Mouse (Mus musculus) thymus, postnatal 36 days (tissue): ENCODE measurements around the gene Rnls.

Source experiments
- DNase-seq, 2 experiments: peaks; one replicate each; pipeline ENCODE4 v3.0.0; 2022; ENCODE audit warnings: mixed read lengths in 2 of 2

The Rnls gene

GRCm38 (mm10) chr19:33259164-33259563, 132.9 kb downstream of the Rnls start:
- no peak for DNase-seq

DNA sequence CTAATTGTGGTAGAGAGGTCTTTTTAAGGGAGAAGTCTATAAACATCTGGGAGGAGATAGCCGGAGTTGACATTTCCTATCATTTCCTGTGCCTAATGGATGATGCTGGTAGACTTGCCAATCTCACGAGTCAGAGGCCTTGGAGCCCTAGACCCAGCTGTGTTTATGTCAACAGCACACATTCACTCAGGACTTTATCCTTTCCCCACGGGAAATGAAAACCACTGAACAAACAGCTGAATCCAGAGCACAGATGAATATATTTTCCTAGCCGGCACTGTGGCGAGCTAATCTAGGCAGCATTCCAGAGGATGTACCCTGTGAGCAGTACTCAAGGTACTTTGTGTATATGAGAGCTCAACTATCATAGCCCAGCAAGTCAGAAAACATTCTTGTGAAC, 138.2 kb downstream of the Rnls start:
- DNase-seq, result no peak

- no peak for DNase-seq
Observed at GRCm38 (mm10) chr19:33252226-33252625, 139.9 kb downstream of the Rnls start.

DNA sequence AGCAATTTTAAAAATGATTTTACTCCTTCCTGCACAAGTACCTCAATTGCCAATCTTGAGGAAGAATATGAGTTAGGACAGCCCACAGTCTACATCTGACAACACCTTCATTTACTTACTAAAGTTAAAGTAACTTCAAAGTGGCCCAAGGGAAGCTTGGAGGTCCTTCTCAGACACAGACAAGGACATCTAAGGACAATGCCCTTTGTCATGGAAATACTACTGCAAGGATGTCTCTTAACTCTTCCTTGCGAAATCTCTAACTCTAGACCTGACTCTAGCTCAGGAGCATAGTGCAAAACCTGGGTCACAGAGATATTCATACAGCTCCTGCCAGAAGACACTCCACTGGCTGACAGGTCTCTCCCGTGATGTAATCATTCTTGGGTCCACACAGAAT, 147.9 kb downstream of the Rnls start:
- DNase-seq, result no peak

DNA sequence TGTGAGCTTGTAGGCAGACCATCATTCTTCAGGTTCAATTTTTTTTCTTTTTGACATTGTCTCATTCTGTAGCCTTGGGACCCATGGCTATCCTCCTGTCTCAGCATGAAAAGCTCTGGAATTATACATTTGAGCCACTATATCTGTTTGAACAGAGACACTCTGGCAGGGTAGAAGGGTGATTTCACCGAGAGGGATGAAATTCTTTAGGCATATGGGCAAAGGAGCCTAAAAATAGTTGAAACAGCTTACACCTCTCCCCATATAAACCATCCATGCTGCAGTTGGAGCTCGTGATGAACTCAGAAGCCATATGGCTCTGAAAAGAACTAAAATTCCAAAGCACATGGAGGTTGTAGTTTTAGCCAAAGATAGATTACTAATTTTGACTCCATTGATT, 151.7 kb downstream of the Rnls start:
- DNase-seq, result no peak

DNA sequence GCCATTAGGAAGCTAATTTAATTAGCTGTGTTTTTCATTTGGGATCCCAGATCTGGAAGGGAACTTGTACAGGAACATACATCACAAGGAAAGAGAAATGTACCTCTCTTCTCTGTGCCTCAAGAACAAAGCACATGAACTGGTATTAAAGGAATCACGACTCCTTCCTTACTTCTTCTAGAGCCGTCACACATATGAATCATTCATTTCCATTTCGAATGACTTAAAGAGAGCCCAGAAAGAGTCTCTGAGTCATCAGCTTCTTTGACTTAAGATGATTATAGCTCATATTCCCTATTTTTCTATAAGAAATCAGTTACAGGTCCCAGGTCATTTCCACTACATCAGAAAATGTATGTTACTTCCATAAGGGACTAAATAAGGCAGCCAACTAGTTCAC, 159.2 kb downstream of the Rnls start:
- no peak for DNase-seq

DNA sequence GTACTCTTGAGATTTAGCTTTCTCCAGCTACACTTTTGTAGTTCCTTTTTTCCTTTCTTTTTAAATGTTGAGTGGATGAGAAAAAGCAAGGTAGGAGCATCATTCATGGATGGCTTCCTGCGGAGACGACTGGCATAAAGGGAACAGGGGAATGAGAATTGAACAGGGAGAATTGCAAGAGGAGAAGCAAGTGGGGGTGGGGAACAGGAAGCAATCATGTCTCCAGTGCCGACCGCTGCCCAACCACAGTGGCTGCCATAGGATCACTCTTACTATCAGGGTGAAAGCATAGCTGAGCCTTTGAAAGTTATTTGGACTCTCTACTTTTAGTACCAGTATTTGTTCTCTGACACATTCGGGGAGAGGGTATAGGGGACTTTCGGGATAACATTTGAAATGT, 160.8 kb downstream of the Rnls start:
- DNase-seq, result no peak

GRCm38 (mm10) chr19:33227004-33227403, 165.1 kb downstream of the Rnls start:
- peak; percentile 67 to 70 for DNase-seq

DNA sequence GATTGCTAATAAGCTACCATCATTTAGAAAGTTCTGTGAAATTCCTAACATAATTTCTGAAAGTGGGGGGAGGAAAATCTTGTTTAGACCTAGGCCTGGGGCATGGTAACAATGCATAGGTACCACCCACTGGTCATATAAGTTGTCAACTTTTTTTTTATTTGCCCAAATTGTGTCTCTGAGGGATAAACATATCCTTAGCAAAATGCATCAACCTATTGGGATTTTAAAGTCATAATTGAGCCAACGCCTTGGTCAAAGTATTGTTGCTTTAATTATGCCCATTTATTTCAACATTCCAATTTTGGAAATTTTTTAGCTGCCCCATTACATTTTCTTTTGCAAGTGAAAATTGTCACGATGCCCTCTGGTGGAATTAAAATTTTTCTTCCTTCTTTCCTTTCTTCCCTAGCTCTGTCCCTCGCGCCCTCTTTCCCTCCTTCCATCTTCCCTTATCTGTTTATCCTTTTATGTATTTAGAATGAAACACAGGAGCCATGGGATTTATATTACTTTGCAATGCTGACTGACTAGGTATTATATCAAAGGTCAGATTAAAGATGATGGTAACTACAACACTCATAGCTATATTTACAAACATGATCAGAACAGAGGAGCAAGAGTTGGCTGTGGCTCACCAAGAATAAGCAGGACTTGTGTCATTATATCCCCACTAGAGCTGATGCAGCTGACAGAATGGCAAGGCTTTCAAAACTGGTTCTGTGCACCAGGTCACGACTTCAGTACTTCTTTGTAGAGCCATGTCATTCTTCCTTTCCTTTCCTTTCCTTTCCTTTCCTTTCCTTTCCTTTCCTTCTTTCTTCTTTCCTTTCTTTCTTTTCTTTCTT, 166.0 kb downstream of the Rnls start:
- no peak for DNase-seq

DNA sequence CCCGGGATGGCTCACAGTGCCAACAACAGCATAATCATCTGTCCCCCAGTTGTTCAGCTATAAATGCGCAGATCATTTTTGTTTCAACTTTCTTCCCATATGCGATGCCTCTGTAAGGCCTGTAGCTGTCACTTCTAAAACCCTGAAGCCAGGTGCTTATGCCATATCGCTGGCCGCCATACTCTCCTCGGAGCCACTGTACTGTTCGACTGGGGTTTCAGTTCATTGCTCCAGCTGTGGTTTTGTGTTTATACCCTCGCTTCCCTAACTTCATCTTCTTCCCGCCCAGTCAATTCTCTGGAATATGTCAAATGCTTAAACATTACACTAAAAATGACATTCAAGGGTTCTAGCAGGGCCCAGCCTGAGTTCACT, 167.1 kb downstream of the Rnls start:
- peak in 1 of 2 experiments; percentile 31 for DNase-seq

DNA sequence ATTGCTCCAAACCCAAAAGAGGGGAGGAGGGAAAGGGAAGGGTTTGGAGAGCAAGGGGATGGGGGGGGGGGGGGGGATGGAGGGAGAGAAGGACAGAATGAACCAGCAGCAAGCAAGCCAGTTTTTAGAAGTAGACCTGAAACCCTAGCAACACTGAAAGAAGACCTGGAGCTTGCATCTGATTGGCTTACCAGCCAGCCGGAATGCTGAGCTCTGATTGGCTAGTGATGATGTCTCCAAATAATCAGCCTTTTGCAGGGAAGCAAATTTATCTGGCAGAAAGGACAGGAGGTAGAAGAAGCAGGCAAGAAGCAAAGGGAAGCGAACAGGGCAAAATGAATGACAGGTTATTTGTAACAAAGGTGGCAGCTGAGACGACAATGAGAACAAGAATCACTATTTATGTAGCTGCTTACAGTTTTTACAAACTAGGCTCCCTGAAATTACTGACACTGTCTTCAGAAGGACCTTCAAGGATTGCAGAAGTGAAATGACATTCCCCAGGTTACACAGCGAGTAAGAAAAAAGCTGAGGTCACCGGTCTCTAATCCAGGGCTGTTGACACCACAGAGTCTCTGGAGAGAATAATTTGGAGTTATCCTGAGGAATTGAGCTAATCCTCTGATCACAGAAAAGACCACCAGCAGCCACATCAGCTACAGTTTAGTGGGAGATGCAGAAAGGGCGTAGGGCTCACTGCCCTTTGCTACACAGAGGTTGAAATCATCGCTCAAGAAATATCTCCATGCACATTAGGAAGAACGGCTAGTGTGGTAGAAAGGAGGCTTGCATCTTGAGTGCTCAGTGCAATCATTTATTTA, 167.7 kb downstream of the Rnls start:
- peak; percentile 58 to 68 for DNase-seq

GRCm38 (mm10) chr19:33223766-33224165, 168.3 kb downstream of the Rnls start:
- DNase-seq, result no peak

DNA sequence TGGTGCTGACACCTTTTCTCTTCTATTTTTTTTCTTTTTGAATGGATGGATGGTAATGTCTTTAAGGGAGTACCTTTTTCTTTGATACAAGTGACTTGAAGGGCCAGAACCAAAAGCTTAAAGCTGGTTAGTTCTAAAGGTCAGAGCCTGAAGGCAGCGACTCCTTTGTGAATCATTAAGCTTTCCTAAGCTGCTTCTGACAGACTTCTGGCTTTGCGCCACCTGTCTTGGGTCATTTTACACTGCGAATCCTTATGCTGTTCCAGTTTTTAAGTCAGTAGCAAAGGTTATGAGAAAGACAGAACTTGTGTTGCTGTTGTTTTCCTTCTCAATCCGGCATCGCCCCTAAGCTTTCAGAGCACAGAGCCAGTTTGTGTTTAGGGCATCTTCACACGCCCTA, 168.8 kb downstream of the Rnls start:
- DNase-seq, result peak; percentile 32 to 51

DNA sequence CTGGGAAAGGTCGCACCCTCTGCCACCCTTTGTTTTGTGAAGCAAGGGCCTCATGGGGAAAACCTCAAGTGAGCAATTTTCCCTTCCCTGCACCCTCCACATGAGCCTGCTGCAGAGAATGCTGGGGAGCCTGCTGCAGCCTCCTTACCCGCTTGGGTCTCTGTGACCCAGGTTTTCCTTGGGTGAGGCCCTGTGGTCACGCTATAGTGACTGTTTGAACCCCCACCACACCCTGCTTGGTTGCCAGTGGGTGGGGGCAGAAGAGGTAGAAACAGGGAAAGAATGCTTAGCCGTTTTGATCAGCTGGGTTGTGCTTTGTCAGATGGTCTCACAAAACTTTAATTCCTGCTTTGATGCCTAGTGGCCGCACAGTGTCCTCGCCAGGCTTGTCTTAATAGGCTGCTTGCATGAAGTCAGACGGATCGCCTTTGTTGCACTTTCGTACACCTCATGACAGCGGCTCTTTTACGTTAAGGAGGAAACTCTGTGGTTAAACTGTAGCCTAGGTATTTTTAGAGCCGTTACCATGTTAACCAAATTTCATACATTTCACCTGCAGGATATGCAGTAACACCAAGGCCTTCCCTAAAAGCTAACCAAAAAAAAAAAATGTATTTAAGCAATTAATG, 169.4 kb downstream of the Rnls start:
- peak; percentile 71 to 74 for DNase-seq

DNA sequence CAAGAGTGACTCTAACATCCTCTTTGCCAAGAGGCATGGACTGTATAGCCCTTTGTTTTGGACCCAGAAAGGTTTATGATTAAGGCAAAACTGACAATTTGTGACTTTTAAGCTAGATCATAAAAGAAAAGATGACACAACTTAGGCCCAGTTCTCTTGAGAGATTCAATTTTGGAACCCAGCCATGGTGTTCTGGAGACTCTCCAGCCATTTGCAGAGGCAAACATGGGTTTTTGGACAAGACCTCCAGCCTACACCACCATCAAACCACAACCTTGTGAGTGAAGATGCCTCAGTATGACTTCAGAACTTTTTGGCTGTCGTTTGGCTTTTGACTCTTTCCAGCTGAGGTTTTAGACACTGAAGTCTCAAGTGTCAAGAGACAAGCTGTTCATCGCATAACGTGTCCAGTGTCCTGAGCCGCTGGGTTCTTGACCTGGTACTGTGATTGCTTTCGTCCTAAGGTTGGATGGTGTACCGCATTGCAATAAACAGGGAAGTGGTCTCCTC, 174.2 kb downstream of the Rnls start:
- DNase-seq, result no peak

DNA sequence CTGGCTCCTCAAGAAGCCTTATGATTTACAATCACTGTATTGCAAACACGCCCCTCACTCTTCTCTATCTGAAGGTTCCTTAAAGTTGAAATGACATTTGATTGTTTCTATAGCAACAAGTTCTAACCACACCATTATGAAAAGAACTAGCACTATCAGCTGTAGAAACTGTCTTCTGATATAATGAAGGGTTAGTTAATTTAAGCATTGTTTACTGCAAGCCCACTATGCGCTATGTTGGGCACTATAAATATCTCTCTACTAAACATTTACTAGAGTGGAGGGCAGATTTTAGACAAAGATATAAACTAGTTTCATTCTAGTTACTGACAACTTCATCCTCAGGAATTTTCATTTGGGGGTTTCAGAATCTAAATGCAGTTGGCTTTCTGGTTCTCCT, 182.4 kb downstream of the Rnls start:
- no peak for DNase-seq

DNA sequence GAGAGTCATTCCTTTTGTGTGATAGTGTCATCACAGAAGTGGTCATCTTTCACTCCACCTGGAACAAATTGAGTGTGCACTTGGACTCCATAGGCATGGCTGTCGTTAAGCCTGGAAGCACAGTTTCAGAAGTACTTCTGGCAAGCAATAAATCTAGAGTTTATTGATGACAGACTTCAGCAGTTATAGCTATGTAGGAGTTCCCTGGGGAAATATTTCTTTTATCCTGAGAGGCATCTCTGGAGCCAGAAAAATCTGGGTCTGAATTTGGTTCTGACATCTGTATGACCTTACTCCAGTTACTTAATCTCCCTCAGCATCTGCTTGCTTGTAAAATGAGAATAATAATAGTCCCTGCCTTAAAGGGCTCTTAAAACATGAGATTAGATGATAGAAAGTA, 184.1 kb downstream of the Rnls start:
- no peak for DNase-seq

DNA sequence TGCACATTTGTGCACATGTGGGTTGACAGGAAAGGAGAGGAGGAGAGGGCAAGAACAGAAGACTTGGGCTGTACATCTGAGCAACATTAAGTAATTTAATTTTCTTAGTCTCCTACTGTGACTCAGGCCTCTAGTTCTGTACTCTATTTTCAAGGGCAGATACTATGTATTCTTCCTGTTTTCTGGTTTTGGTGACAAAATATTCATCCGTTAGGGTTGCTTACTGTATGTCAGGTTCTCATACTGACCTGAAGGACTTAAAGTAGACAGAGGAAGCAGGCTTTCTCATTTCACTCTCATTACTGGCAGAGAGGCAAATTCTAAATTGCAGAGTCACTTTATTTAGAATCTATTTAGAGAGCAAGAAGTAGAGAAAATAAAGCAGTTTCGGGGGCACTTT, 186.7 kb downstream of the Rnls start:
- no peak for DNase-seq

GRCm38 (mm10) chr19:33202422-33202821, 189.7 kb downstream of the Rnls start:
- DNase-seq, result no peak

DNA sequence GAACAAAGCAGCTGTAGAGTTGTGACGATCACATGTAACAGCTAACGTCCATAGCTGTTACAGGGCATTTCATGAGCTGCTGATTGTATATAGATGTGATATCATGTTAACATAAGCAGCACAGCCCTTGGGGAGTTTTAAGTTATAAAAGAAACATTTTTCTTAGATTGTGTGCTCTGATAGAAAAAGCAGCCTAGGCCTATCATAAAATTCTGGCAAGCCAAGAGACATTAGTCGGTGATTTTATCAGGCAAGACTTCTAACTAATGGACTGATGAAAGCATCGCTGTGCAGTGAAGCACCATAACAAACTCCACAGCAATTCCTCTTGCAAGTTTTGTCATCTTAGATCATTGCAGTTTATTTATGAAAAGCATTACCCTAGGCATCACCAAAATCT, 190.9 kb downstream of the Rnls start:
- no peak for DNase-seq

DNA sequence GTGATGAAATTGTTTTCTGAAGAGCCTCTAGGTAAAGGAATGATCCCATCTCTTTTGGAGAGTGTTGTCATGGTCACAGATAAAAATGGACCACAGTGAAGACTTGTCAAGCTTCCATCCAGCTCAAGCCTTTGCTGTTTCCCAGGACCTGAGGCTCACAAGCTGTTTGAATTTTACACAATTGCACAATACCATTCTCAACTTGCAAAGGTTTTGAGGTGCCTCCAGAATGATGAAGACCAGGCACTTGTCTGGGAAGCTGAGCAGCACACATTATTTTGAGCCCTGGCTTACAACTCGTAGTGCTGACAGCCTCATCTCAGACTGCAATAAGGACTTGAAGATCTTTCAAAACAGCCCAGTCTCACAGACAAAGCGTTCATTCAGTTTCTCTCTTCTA, 200.0 kb downstream of the Rnls start:
- DNase-seq, result no peak

- DNase-seq, result no peak
Observed at GRCm38 (mm10) chr19:33188766-33189165, 203.3 kb downstream of the Rnls start.

DNA sequence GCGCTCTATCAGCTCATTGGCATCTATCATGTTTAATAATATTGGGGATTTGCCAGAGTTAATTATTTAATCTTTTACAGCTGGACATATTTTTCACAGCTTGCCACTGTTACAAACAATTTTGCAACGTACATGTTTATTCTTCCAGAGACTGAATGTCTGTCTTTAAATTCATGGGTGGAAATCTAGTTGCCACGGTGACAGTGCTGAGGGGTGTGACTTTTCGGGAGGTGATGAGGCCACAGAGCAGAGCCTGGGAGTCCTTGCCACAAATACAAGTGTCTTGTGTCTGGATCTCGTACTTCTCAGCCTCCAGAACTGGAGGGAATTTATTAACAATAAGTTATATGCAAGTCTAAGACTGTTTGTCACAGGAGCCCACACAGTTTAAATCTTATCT, 212.5 kb downstream of the Rnls start:
- no peak for DNase-seq

DNA sequence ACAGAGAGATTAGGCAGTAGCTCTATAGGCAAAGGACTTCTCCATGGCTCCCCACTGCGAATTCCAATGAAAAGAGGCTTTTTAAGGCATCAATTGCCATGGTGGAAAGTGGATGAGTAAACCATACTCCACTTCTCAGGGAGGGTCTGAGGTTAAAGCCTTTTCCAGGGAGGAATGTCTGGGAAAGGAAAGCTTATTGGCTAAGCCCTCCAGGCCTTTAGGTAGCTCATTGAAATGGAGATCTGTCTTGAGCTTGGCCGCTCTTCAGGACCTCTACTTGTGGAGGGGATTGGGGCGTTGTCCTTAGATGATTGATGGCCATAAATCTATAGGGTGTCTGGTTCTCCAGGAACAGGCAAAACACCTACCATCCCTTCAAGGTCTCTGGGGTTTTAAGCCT, 213.2 kb downstream of the Rnls start:
- DNase-seq, result no peak
